Comparison of ENCODE assay signal across 7 mouse cellular contexts in genomic region chr11:21995534-21996324, GRCm38 (mm10). TPM values are rescaled to one million over a fixed set of nuclear protein-coding genes. Genes with fewer than 3 reads are reported as not detected.
A peak's percentile ranks its signal among the peaks of the same experiment; 100 is the strongest.
DNase-seq lines count a peak whose midpoint lies in the region; ATAC-seq and TF ChIP-seq lines count a peak whose summit lies in the region.

No protein-coding gene starts in this region.

- H3K9ac ChIP-seq in kidney, postnatal 0 days (ENCODE audit: low read depth, low read length), result no peak overlapping the region
- H3K9ac ChIP-seq in kidney, embryonic 16.5 days (replicated peaks; ENCODE audit: low read length), result no peak overlapping the region
- H3K9ac ChIP-seq in forebrain, postnatal 0 days, result peak overlapping the region; percentile 50; the same call in 1 of the 2 replicates
- H3K9ac ChIP-seq in midbrain, embryonic 12.5 days (replicated peaks), result peak overlapping the region; percentile 93

- H3K4me1 ChIP-seq in kidney, postnatal 0 days (replicated peaks; ENCODE audit: insufficient read depth, low read length), result peaks cover 11% of the 10 kb centered on the region; the same call in 1 of the 2 replicates
- peaks cover 13% of the 10 kb centered on the region for H3K4me1 ChIP-seq in kidney, embryonic 16.5 days (ENCODE audit: insufficient read depth, low read length)
- no peaks in the 10 kb centered on the region for H3K4me1 ChIP-seq in forebrain, postnatal 0 days (ENCODE audit: insufficient read depth)
- H3K4me1 ChIP-seq in midbrain, embryonic 12.5 days, result peaks cover 57% of the 10 kb centered on the region

- no peak for ATAC-seq in kidney, postnatal 0 days (replicated peaks; ENCODE audit: low FRiP score, low read depth)
- no peak for ATAC-seq in kidney, embryonic 16.5 days (ENCODE audit: low FRiP score, low TSS enrichment)
- ATAC-seq in forebrain, postnatal 0 days, result no peak
- ATAC-seq in midbrain, embryonic 12.5 days (ENCODE audit: low FRiP score, low read depth), result no peak
- no peak for ATAC-seq in frontal cortex, adult (ENCODE audit: low TSS enrichment)

- no peaks in the 10 kb centered on the region for H3K36me3 ChIP-seq in kidney, postnatal 0 days (ENCODE audit: insufficient read depth, low read length)
- no peaks in the 10 kb centered on the region for H3K36me3 ChIP-seq in kidney, embryonic 16.5 days (ENCODE audit: insufficient read depth, low read length)
- H3K36me3 ChIP-seq in forebrain, postnatal 0 days (ENCODE audit: insufficient read depth), result no peaks in the 10 kb centered on the region
- H3K36me3 ChIP-seq in midbrain, embryonic 12.5 days, result peaks cover 14% of the 10 kb centered on the region

- peaks cover 86% of the 10 kb centered on the region for H3K27me3 ChIP-seq in kidney, postnatal 0 days (ENCODE audit: insufficient read depth, low read length)
- peaks cover 91% of the 10 kb centered on the region for H3K27me3 ChIP-seq in kidney, embryonic 16.5 days (ENCODE audit: insufficient read depth, low read length)
- H3K27me3 ChIP-seq in forebrain, postnatal 0 days (ENCODE audit: insufficient read depth, low read length), result peaks cover 9% of the 10 kb centered on the region
- peaks cover 66% of the 10 kb centered on the region for H3K27me3 ChIP-seq in midbrain, embryonic 12.5 days

- WGBS in kidney, postnatal 0 days, result 3% methylated on average over 27 of the region's 27 CpGs
- 2% methylated on average over 27 of the region's 27 CpGs for WGBS in kidney, embryonic 16.5 days
- 11% methylated on average over 27 of the region's 27 CpGs for WGBS in forebrain, postnatal 0 days
- WGBS in midbrain, embryonic 12.5 days, result 7% methylated on average over 27 of the region's 27 CpGs

- no peaks in the 10 kb centered on the region for H3K9me3 ChIP-seq in kidney, postnatal 0 days (replicated peaks; ENCODE audit: low read length)
- no peaks in the 10 kb centered on the region for H3K9me3 ChIP-seq in kidney, embryonic 16.5 days (ENCODE audit: low read length)
- H3K9me3 ChIP-seq in forebrain, postnatal 0 days (ENCODE audit: low read length), result no peaks in the 10 kb centered on the region
- no peaks in the 10 kb centered on the region for H3K9me3 ChIP-seq in midbrain, embryonic 12.5 days

- no peak overlapping the region for H3K4me2 ChIP-seq in kidney, postnatal 0 days (ENCODE audit: low read length)
- no peak overlapping the region for H3K4me2 ChIP-seq in kidney, embryonic 16.5 days (replicated peaks; ENCODE audit: low read depth, low read length)
- H3K4me2 ChIP-seq in forebrain, postnatal 0 days (ENCODE audit: low read depth), result peak overlapping the region; percentile 65
- peak overlapping the region; percentile 83 for H3K4me2 ChIP-seq in midbrain, embryonic 12.5 days (replicated peaks)

- DNase-seq in kidney, postnatal 0 days (ENCODE audit: low spot score), result no peak
- DNase-seq in embryo, embryonic 11 days, result peak; percentile 56
- peak; percentile 62 for DNase-seq in forebrain, postnatal 0 days
- DNase-seq in Muller cell, postnatal 12 days (ENCODE audit: inconsistent ontology term), result no peak

- no peak overlapping the region for H3K27ac ChIP-seq in kidney, postnatal 0 days
- H3K27ac ChIP-seq in kidney, embryonic 16.5 days (ENCODE audit: low read length), result no peak overlapping the region
- no peak overlapping the region; the same call in 1 of the 2 replicates for H3K27ac ChIP-seq in forebrain, postnatal 0 days (ENCODE audit: low read depth, low read length)
- H3K27ac ChIP-seq in midbrain, embryonic 12.5 days (replicated peaks), result peak overlapping the region; percentile 96

- H3K4me3 ChIP-seq in kidney, postnatal 0 days (replicated peaks; ENCODE audit: low read depth, low read length), result peak overlapping the region; percentile 26; the same call in 1 of the 2 replicates
- no peak overlapping the region for H3K4me3 ChIP-seq in kidney, embryonic 16.5 days (ENCODE audit: low read length)
- peak overlapping the region; percentile 31 for H3K4me3 ChIP-seq in forebrain, postnatal 0 days (ENCODE audit: low read depth, low read length)
- H3K4me3 ChIP-seq in midbrain, embryonic 12.5 days, result peak overlapping the region; percentile 79

- TF ChIP-seq CTCF in kidney, postnatal 0 days (IDR thresholded peaks at IDR 0.05; ENCODE audit: low read depth), result no peak
- TF ChIP-seq CTCF in forebrain, postnatal 0 days (IDR thresholded peaks at IDR 0.05; ENCODE audit: low read depth), result no peak

RNA-seq across cellular contexts. Expression of gene Otx1, which starts 7.0 kb away (rescaled TPM):
- polyA plus RNA-seq in kidney, postnatal 0 days (2015; fragmentation: Nextera tagmentation; extraction: Ambion mirVana), result not detected in 2 replicates
- not detected in 2 replicates for polyA plus RNA-seq in kidney, embryonic 16.5 days (2015; fragmentation: Nextera tagmentation; extraction: Ambion mirVana)
- 2.3 and 3.9 TPM in 2 replicates for total RNA-seq in forebrain, postnatal 0 days (2014; rRNA removed)
- 5.7 and 5.9 TPM in 2 replicates for polyA plus RNA-seq in forebrain, postnatal 0 days (2015; fragmentation: Nextera tagmentation; extraction: Ambion mirVana)
- polyA plus RNA-seq in midbrain, embryonic 12.5 days (2016; fragmentation: Nextera tagmentation; extraction: Ambion mirVana), result 26.8 and 42.7 TPM in 2 replicates

Comparison
In these comparisons a context has a peak if more than half of its experiments do, and no peak if none do; other contexts are left out.
1. DNase-seq: peak in embryo, embryonic 11 days (single experiment) and forebrain, postnatal 0 days (single experiment); none in kidney, postnatal 0 days (single experiment) and Muller cell, postnatal 12 days (single experiment).
2. H3K4me2 ChIP-seq: peak in forebrain, postnatal 0 days (single experiment) and midbrain, embryonic 12.5 days (single experiment); none in kidney, postnatal 0 days (single experiment) and kidney, embryonic 16.5 days (single experiment).
3. H3K9ac ChIP-seq: peak in forebrain, postnatal 0 days (single experiment) and midbrain, embryonic 12.5 days (single experiment); none in kidney, postnatal 0 days (single experiment) and kidney, embryonic 16.5 days (single experiment).